Mouse (Mus musculus) MEL (cell line): ENCODE measurements around the gene Slc9b2.

Source experiments
- CHD1 ChIP-seq: IDR thresholded peaks from 2 replicates; pipeline ENCODE4 v1.6.1; 2012; ENCODE audit warnings: low read depth, mild to moderate bottlenecking, inconsistent platforms, low read length, improper control_type of control experiment
- CTCF ChIP-seq, 3 experiments: IDR thresholded peaks in 2 of 3; conservative IDR thresholded peaks in 1 of 3; 2 replicates each; pipeline ENCODE4 v1.5.1; 2011 to 2012; ENCODE audit warnings: low read length in 3 of 3, low read depth in 2 of 3, mild to moderate bottlenecking in 2 of 3, improper control_type of control experiment in 1 of 3, inconsistent platforms in 1 of 3, mixed read lengths in 1 of 3, moderate library complexity in 1 of 3; ENCODE audit not compliant: control insufficient read depth in 1 of 3, insufficient read depth in 1 of 3, poor library complexity in 1 of 3, severe bottlenecking in 1 of 3
- EP300 ChIP-seq, 2 experiments: IDR thresholded peaks; 2 replicates each; pipeline ENCODE4 v1.6.1; 2011; ENCODE audit warnings: improper control_type of control experiment in 2 of 2, low read length in 2 of 2, low read depth in 1 of 2, mild to moderate bottlenecking in 1 of 2
- GATA1 ChIP-seq: IDR thresholded peaks from 2 replicates; pipeline ENCODE4 v1.6.1; 2011; ENCODE audit warnings: low read depth, low read length, improper control_type of control experiment
- KAT2A ChIP-seq: conservative IDR thresholded peaks from 2 replicates; pipeline ENCODE4 v1.6.1; 2012; ENCODE audit warnings: low read depth, low read length, improper control_type of control experiment, inconsistent platforms
- POLR2A ChIP-seq, 2 experiments: IDR thresholded peaks; 2 replicates each; pipeline ENCODE4 v1.6.1; 2011 to 2012; ENCODE audit warnings: low read length in 2 of 2, mild to moderate bottlenecking in 2 of 2, control low read depth in 1 of 2, improper control_type of control experiment in 1 of 2, low read depth in 1 of 2, moderate library complexity in 1 of 2; ENCODE audit not compliant: control insufficient read depth in 1 of 2, insufficient read depth in 1 of 2, poor library complexity in 1 of 2
- RAD21 ChIP-seq: IDR thresholded peaks from 2 replicates; pipeline ENCODE4 v1.6.1; 2011; ENCODE audit warnings: mild to moderate bottlenecking, low read depth, low read length, improper control_type of control experiment
- RCOR1 ChIP-seq: IDR thresholded peaks from 2 replicates; pipeline ENCODE4 v1.6.1; 2012; ENCODE audit warnings: low read depth, mild to moderate bottlenecking, inconsistent platforms, low read length, improper control_type of control experiment
- TAL1 ChIP-seq: IDR thresholded peaks from 2 replicates; pipeline ENCODE4 v1.6.1; 2012; ENCODE audit warnings: mild to moderate bottlenecking, inconsistent platforms, low read length, moderate library complexity, mixed read lengths

- TF ChIP-seq CTCF (IDR thresholded peaks at IDR 0.05 in 2 of 3, conservative IDR thresholded peaks at IDR 0.05 in 1 of 3; ENCODE audit: control insufficient read depth in 1 of 3, insufficient read depth in 1 of 3, low read depth in 2 of 3, low read length in 3 of 3, poor library complexity in 1 of 3, severe bottlenecking in 1 of 3): no peak
- no peak for TF ChIP-seq RCOR1
- no peak for TF ChIP-seq POLR2A (IDR thresholded peaks at IDR 0.05; ENCODE audit: control insufficient read depth in 1 of 2, insufficient read depth in 1 of 2, low read depth in 1 of 2, low read length in 2 of 2, poor library complexity in 1 of 2)
- no peak for TF ChIP-seq GATA1
- TF ChIP-seq KAT2A: no peak
- no peak for TF ChIP-seq RAD21
- TF ChIP-seq TAL1: no peak
- no peak for TF ChIP-seq CHD1
- TF ChIP-seq EP300 (IDR thresholded peaks at IDR 0.05; ENCODE audit: low read depth in 1 of 2, low read length in 2 of 2): no peak
Observed at GRCm38 (mm10) chr3:135351857-135352256, 44.4 kb downstream of the Slc9b2 start.
